Mouse (Mus musculus) cortical plate, adult 2 months (tissue): ENCODE results near the gene Ptprd. TPM values are rescaled to one million over a fixed set of nuclear protein-coding genes. Genes with fewer than 3 reads are reported as not detected.
"Not testable (repeated sequence)": the region's sequence is repeated elsewhere in the genome, so short reads cannot be mapped to it uniquely, and the experiment has no call there.

ENCODE experiments used
- H3K27ac ChIP-seq: fragments of 200-500 bp; 2 replicates; pipeline ENCODE4 v1.5.1; 2012; ENCODE audit warnings: low read length, control low read depth, inconsistent platforms; ENCODE audit not compliant: insufficient read depth
- H3K4me1 ChIP-seq: fragments of 200-500 bp; 2 replicates; pipeline ENCODE4 v1.6.1; 2011; ENCODE audit warnings: low read length; ENCODE audit not compliant: control insufficient read depth, insufficient read depth
- H3K4me3 ChIP-seq: fragments of 200-500 bp; 2 replicates; pipeline ENCODE4 v1.5.1; 2011; ENCODE audit warnings: mild to moderate bottlenecking, low read length, control low read depth; ENCODE audit not compliant: insufficient read depth
- CTCF ChIP-seq: fragments of 200-500 bp; IDR thresholded peaks from 2 replicates; pipeline ENCODE4 v1.5.1; 2011; ENCODE audit warnings: mild to moderate bottlenecking, control low read depth, low read length; ENCODE audit not compliant: insufficient read depth; ENCODE audit errors: extremely low read depth
- POLR2A ChIP-seq: fragments of 200-500 bp; IDR thresholded peaks from 2 replicates; pipeline ENCODE4 v1.6.1; 2011; ENCODE audit warnings: mild to moderate bottlenecking, low read length, control low read depth; ENCODE audit not compliant: insufficient read depth; ENCODE audit errors: extremely low read depth
- polyA plus RNA-seq: library from polyadenylated mRNA; depleted of rRNA; stranded (reverse); fragments of >200 nt; gene quantifications from 2 replicates; pipeline ENCODE4 v1.2.3, GENCODE M21; 2012

The Ptprd gene
- polyA plus RNA-seq, 1 experiment, result 152 TPM

DNA sequence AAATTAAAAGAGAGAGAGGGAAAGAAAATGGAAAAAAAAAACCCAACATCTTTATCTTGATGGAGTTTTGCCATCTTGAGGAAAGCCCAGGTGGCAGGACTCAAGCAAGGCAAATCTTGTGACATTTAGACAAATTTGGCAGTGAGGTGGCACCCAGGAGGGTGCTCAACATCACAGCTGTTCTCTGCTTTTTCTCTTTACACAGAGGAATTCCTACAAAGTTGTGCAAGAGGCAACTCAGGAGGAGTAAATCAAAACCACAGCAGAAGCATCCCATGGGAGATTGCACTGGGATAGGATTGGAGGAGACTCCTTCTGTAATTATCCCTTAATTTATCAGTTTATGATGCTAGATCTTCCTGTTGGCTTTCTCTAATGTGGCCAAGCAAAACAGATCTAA, 2121.9 kb downstream of the Ptprd start:
- H3K4me1 ChIP-seq, result no peaks in the 10 kb centered on the region
- no peak for TF ChIP-seq CTCF
- no peak for TF ChIP-seq POLR2A
- H3K4me3 ChIP-seq, result no peak overlapping the region

GRCm38 (mm10) chr4:76076051-76076450, 2135.7 kb downstream of the Ptprd start:
- TF ChIP-seq CTCF, result no peak
- TF ChIP-seq POLR2A, result no peak

More for the DNA sequence above, 2121.9 kb downstream of the Ptprd start:
- no peak overlapping the region for H3K27ac ChIP-seq

DNA sequence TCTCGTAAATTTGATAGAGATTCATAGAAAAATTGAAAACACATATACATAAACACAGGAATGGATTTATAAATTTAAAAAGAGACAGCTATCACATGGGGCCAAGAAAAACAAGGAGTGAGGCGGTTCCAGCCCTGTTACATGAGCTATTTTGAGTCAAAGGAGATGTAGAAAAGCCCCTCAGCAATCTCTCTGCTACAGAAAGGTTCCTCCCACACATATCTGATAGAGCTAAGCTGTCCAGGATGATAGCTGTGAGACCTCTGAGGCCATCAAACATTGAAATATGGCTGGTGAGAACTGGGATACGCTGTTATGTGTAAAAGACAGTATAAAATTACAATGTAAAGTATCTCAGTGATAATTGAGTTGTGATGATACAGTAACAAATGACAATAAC, 2138.5 kb downstream of the Ptprd start:
- TF ChIP-seq CTCF (no peak), POLR2A (no peak)

More at GRCm38 (mm10) chr4:76076051-76076450, 2135.7 kb downstream of the Ptprd start:
- Histone ChIP-seq H3K4me1 (peaks cover 2% of the 10 kb centered on the region), H3K27ac (no peak overlapping the region), H3K4me3 (no peak overlapping the region)

DNA sequence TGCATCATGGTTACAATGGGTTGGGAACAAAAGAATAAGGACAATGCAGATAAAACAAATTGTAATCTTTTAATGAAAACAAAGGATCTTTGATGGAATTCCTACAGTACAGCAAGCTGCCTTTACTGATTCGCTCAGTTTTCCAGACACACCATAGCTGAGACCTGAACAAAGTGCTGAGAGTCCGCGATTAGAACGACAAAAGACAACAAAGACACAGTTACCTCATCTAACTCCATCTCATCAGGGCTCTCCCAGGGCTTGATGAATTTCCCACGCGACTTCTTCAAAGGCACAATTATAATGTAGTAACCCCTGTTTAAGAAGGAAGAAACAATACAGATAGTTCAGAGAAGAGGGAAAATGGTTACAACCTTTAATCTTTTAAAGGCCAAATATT, 2140.0 kb downstream of the Ptprd start:
- TF ChIP-seq POLR2A (no peak), CTCF (no peak)
- peaks cover 2% of the 10 kb centered on the region for H3K4me1 ChIP-seq
- H3K27ac ChIP-seq, result no peak overlapping the region
- H3K4me3 ChIP-seq, result no peak overlapping the region

More for the DNA sequence above, 2138.5 kb downstream of the Ptprd start:
- Histone ChIP-seq H3K4me1 (peaks cover 2% of the 10 kb centered on the region), H3K4me3 (no peak overlapping the region), H3K27ac (no peak overlapping the region)

GRCm38 (mm10) chr4:76056836-76057235, 2154.9 kb downstream of the Ptprd start:
- H3K4me1 ChIP-seq, result no peaks in the 10 kb centered on the region
- H3K27ac ChIP-seq, result no peak overlapping the region
- no peak overlapping the region for H3K4me3 ChIP-seq
- TF ChIP-seq POLR2A (no peak), CTCF (no peak)

GRCm38 (mm10) chr4:76045650-76046049, 2166.1 kb downstream of the Ptprd start:
- TF ChIP-seq CTCF, result no peak
- TF ChIP-seq POLR2A, result no peak
- H3K4me3 ChIP-seq, result no peak overlapping the region
- no peak overlapping the region for H3K27ac ChIP-seq
- H3K4me1 ChIP-seq, result no peaks in the 10 kb centered on the region

GRCm38 (mm10) chr4:76044802-76045201, 2167.0 kb downstream of the Ptprd start:
- no peak overlapping the region for H3K27ac ChIP-seq
- no peaks in the 10 kb centered on the region for H3K4me1 ChIP-seq
- TF ChIP-seq POLR2A, result no peak
- TF ChIP-seq CTCF, result no peak
- no peak overlapping the region for H3K4me3 ChIP-seq

GRCm38 (mm10) chr4:76037178-76037577, 2174.6 kb downstream of the Ptprd start:
- not testable (repeated sequence) for H3K4me1 ChIP-seq, H3K27ac ChIP-seq, H3K4me3 ChIP-seq

DNA sequence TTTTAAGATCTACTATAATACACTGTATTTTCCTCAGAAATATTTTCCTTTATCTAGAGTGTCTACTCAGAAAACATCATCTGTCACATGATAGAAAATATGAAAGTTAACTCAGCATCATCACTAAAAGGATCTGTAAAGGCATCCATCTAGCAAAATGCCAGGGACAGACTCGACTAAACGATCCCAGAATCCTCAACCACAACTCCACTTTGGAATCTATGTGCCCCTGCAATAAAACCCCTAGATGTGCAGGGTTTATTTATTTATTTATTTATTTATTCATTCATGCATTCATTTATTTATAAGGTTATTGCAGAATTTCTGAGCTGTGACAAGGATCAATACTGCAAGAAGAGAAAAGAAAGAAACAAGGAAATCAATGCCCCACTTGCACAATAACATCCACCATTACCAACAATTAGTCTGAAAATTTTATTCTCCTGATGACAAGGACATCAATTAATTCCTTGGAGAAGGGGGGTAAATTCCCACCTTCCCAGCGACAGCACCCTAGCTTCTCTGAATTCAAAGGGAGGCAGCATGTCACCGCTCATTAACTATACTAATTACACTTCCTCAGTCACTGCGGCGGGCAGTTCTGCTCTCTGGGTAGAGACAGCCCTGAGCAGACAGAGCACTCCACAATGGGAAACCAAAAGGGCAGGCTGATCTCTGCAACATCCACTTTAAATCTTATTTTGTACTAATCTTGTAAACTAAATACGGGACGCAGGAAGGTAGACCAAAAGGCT, 2186.0 kb downstream of the Ptprd start:
- H3K27ac ChIP-seq, result no peak overlapping the region

DNA sequence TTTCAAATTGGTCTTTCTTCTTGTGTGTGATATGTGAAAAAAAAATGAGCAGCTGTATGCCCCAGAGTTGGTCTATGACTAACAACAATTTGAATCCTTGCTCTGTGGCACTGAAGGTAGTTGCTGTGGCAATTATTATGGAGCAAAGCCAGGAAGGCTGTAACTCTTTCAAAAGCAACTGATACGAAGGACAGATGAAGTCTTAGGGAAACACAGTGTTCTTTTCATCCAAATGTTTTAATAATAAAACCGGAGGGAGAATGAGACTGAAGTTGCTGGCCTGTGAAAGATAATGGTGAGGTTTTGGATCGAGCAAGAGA, 2187.3 kb downstream of the Ptprd start:
- Histone ChIP-seq H3K4me1 (no peaks in the 10 kb centered on the region), H3K27ac (no peak overlapping the region), H3K4me3 (no peak overlapping the region)
- TF ChIP-seq POLR2A, result no peak

More for the DNA sequence above, 2186.0 kb downstream of the Ptprd start:
- Histone ChIP-seq H3K4me3 (no peak overlapping the region), H3K4me1 (no peaks in the 10 kb centered on the region)
- TF ChIP-seq POLR2A, result no peak
- TF ChIP-seq CTCF, result no peak
